31 mouse cellular contexts compared by ENCODE assay signal in the genomic region with DNA sequence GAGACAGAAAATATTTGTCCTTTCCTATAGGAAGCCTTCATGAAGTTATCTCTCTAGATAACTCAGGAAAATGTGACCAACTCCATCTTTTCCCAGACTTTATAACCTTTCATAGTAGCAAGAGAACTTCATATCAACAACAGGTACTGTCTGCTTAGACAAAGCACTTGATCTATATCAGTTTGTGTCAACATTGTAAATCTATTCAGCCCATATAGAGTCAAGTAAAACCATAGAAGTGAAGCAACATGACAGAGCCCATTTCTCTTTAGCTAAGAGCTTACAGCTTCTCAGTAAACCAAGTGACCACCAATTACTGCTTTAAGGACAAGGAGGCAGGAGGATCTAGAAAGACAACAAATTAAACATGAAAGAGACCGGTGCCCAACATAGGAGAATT.
"Had no signal": no experiment of that assay in that cellular context is flagged by ENCODE, and none has a peak within 500 bp of the region (broad histone marks: within the 10 kb centered on the region; RNA-seq: fewer than 3 reads in every experiment).

No protein-coding gene starts in this region.

- H3K27ac ChIP-seq: limb, embryonic 10.5 days; limb, embryonic 12.5 days; limb, embryonic 13.5 days; limb, embryonic 15.5 days; liver, embryonic 12.5 days; liver, embryonic 13.5 days; liver, embryonic 14.5 days; liver, embryonic 15.5 days; lung, embryonic 15.5 days; macrophage; midbrain, embryonic 10.5 days; midbrain, embryonic 12.5 days; midbrain, embryonic 13.5 days; midbrain, embryonic 15.5 days had no signal

- H3K4me2 ChIP-seq: limb, embryonic 12.5 days; limb, embryonic 13.5 days; limb, embryonic 15.5 days; liver, embryonic 11.5 days; liver, embryonic 12.5 days; liver, embryonic 13.5 days; liver, embryonic 15.5 days; lung, embryonic 14.5 days; lung, embryonic 15.5 days; midbrain, embryonic 11.5 days; midbrain, embryonic 12.5 days; midbrain, embryonic 13.5 days; midbrain, embryonic 15.5 days had no signal

- H3K4me3 ChIP-seq: limb, embryonic 10.5 days; limb, embryonic 12.5 days; limb, embryonic 13.5 days; limb, embryonic 15.5 days; liver, embryonic 12.5 days; liver, embryonic 13.5 days; liver, embryonic 15.5 days; lung, embryonic 15.5 days; megakaryocyte, embryonic 14.5 days; midbrain, embryonic 10.5 days; midbrain, embryonic 12.5 days; midbrain, embryonic 13.5 days; midbrain, embryonic 15.5 days; myocyte had no signal

- DNase-seq: left cerebral cortex, postnatal 4 days; liver; liver, embryonic 13.5 days; liver, postnatal 0 days; lung, adult 18-20 months; lung, adult 2 months; lung, embryonic 14.5 days; lung, postnatal 10 days; lung, postnatal 14 days; lung, postnatal 36 days; lung, postnatal 4 days; midbrain, embryonic 14.5 days had no signal

- H3K9me3 ChIP-seq: limb, embryonic 10.5 days; limb, embryonic 12.5 days; limb, embryonic 13.5 days; limb, embryonic 15.5 days; liver, embryonic 12.5 days; liver, embryonic 13.5 days; liver, embryonic 15.5 days; lung, embryonic 15.5 days; megakaryocyte, embryonic 14.5 days; midbrain, embryonic 10.5 days; midbrain, embryonic 12.5 days; midbrain, embryonic 13.5 days; midbrain, embryonic 15.5 days had no signal

- H3K4me1 ChIP-seq: limb, embryonic 10.5 days; limb, embryonic 12.5 days; limb, embryonic 13.5 days; limb, embryonic 15.5 days; liver, embryonic 12.5 days; liver, embryonic 13.5 days; liver, embryonic 15.5 days; lung, embryonic 15.5 days; midbrain, embryonic 10.5 days; midbrain, embryonic 12.5 days; midbrain, embryonic 13.5 days; midbrain, embryonic 15.5 days had no signal

- H3K36me3 ChIP-seq: limb, embryonic 10.5 days; limb, embryonic 12.5 days; limb, embryonic 13.5 days; limb, embryonic 15.5 days; liver, embryonic 12.5 days; liver, embryonic 13.5 days; liver, embryonic 15.5 days; lung, embryonic 15.5 days; midbrain, embryonic 10.5 days; midbrain, embryonic 12.5 days; midbrain, embryonic 13.5 days; midbrain, embryonic 15.5 days had no signal

- H3K9ac ChIP-seq: limb, embryonic 12.5 days; limb, embryonic 13.5 days; limb, embryonic 15.5 days; liver, embryonic 12.5 days; liver, embryonic 13.5 days; liver, embryonic 14.5 days; liver, embryonic 15.5 days; liver, postnatal 0 days; lung, embryonic 14.5 days; lung, embryonic 15.5 days; midbrain, embryonic 12.5 days; midbrain, embryonic 13.5 days; midbrain, embryonic 15.5 days had no signal

- H3K27me3 ChIP-seq: limb, embryonic 12.5 days; limb, embryonic 13.5 days; limb, embryonic 15.5 days; liver, embryonic 12.5 days; liver, embryonic 13.5 days; liver, embryonic 15.5 days; lung, embryonic 15.5 days; megakaryocyte, embryonic 14.5 days; midbrain, embryonic 12.5 days; midbrain, embryonic 13.5 days; midbrain, embryonic 15.5 days had no signal

- ATAC-seq: liver, embryonic 12.5 days; liver, postnatal 0 days; lung, postnatal 0 days; midbrain, embryonic 13.5 days; midbrain, embryonic 15.5 days; midbrain, embryonic 16.5 days had no signal
